Mouse (Mus musculus): ENCODE results near the gene Gng5. TPM values are rescaled to one million over a fixed set of nuclear protein-coding genes. Genes with fewer than 3 reads are reported as not detected.

Gene Gng5
- polyA plus RNA-seq, 1 experiment from 2014 or later: 573 TPM

DNA sequence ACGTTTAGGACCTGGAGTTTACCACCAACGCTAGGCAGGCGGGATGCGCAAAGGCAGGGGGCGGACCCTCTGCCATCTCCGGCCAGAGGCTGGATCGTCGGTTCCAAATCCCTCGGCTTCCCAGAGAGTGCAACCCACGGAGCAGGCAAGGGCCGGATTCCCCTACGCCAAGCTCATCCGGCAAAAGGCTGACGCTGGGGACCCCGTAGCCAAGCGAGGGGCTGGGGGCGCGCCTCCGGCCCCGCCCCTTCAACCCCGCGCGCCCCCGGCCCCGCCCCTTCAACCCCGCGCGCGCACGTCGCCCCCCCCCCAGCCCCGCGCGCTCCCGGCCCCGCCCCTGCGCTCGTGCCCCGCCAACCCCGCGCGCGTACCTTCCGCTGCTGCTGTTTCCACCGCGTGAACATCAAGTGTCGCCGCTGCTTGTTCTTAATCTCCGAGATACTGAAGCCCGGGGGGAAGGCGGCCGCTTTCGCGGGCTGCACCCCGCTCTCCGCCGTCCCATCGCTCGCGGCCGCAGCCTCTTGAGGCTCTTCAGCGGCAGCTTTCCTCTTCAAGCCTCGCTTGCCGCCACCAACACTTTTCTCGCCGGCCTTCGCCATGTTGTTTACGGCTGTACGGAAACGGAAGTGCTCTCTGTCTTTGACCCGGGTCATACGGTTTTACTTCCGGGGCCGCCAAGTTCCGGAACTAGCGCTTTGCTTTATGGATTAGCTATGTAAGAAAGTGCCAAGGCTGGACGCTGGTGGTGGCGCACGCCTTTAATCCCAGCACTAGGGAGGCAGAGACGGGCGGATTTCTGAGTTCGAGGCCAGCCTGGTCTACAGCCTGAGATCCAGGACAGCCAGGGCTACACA, 21.4 kb downstream of the Gng5 start, which contains the start of gene Rpf1:
TSS of gene Rpf1 (minus strand) at position 632 of the 854 bp plus-strand sequence.
- H3K36me3 ChIP-seq (ENCODE audit: control insufficient read depth, insufficient read depth): peaks cover 13% of the 10 kb centered on the region
- peak within 1 kb of the TSS; percentile 94 for H3K4me3 ChIP-seq (ENCODE audit: low read depth, low read length)
- peak within 1 kb of the TSS; percentile 75 for H3K4me2 ChIP-seq (ENCODE audit: low read depth, low read length)
- H3K9ac ChIP-seq (ENCODE audit: low read depth, low read length): peak within 1 kb of the TSS; percentile 89
- no peaks in the 10 kb centered on the region for H3K9me3 ChIP-seq (replicated peaks; ENCODE audit: control insufficient read depth, low read length)
- H3K27me3 ChIP-seq (ENCODE audit: control insufficient read depth, insufficient read depth, low read depth, low read length): no peaks in the 10 kb centered on the region
- peak within 1 kb of the TSS; percentile 98 for H3K27ac ChIP-seq (ENCODE audit: low read length)
- peak; percentile 97 for ATAC-seq (ENCODE audit: low read depth)
- H3K4me1 ChIP-seq (ENCODE audit: control insufficient read depth, low read depth, low read length): peaks cover 3% of the 10 kb centered on the region
- WGBS (ENCODE audit: insufficient replicate concordance): under 1% methylated on average over 61 of the region's 82 CpGs

DNA sequence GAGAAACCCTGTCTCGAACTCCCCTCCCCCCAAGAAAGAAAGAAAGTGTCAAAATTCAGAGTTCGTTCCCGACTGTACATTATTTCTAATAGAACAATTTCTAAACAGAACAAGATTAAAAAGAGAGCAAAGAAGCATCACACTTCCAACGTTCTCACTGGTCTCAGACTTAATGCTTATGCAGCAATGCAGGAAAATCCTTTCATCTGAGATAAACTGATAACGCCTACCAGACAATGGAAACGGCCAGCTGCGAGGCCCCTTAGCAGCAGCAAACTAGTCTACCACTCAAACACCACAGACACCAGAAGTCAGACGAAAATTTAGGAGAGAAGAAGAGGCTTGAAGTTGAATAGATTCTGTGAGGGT, 22.0 kb downstream of the Gng5 start:
- H3K9ac ChIP-seq (ENCODE audit: low read depth, low read length): peak overlapping the region; percentile 89
- WGBS (ENCODE audit: insufficient replicate concordance): 5% methylated on average over 8 of the region's 8 CpGs
- no peaks in the 10 kb centered on the region for H3K9me3 ChIP-seq (replicated peaks; ENCODE audit: control insufficient read depth, low read length)
- peaks cover 3% of the 10 kb centered on the region for H3K4me1 ChIP-seq (ENCODE audit: control insufficient read depth, low read depth, low read length)
- peak overlapping the region; percentile 75 for H3K4me2 ChIP-seq (ENCODE audit: low read depth, low read length)
- peak overlapping the region; percentile 98 for H3K27ac ChIP-seq (ENCODE audit: low read length)
- peak overlapping the region; percentile 94 for H3K4me3 ChIP-seq (ENCODE audit: low read depth, low read length)
- no peaks in the 10 kb centered on the region for H3K27me3 ChIP-seq (ENCODE audit: control insufficient read depth, insufficient read depth, low read depth, low read length)
- H3K36me3 ChIP-seq (ENCODE audit: control insufficient read depth, insufficient read depth): peaks cover 13% of the 10 kb centered on the region
- ATAC-seq (ENCODE audit: low read depth): no peak

DNA sequence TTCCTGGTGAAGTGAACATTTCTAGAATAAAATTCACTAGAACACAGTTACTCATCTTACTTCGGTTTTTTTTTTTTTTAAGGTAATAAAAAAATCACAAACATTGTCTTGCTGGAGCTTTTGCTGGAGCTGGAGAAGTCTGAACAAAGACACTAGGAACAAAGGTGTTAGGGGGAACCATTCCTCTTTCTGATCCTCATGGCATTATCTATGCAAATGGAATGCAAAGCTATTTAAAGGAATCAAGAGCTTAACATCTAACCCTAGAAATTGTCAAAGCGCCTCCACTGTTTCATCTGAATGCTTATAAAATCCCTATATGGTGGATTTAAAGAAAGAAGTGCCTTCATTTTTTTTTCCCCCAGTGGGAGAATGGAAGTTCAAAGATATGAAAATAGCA, 28.7 kb downstream of the Gng5 start:
- Histone ChIP-seq H3K4me1 (ENCODE audit: control insufficient read depth, low read depth, low read length) (no peaks in the 10 kb centered on the region), H3K27me3 (ENCODE audit: control insufficient read depth, insufficient read depth, low read depth, low read length) (no peaks in the 10 kb centered on the region), H3K9ac (ENCODE audit: low read depth, low read length) (no peak overlapping the region), H3K4me3 (ENCODE audit: low read depth, low read length) (no peak overlapping the region), H3K27ac (ENCODE audit: low read length) (no peak overlapping the region), H3K9me3 (replicated peaks; ENCODE audit: control insufficient read depth, low read length) (no peaks in the 10 kb centered on the region), H3K4me2 (ENCODE audit: low read depth, low read length) (no peak overlapping the region), H3K36me3 (ENCODE audit: control insufficient read depth, insufficient read depth) (no peaks in the 10 kb centered on the region)
- ATAC-seq (ENCODE audit: low read depth): no peak
- WGBS (ENCODE audit: insufficient replicate concordance): 50% methylated on average over 2 of the region's 2 CpGs

DNA sequence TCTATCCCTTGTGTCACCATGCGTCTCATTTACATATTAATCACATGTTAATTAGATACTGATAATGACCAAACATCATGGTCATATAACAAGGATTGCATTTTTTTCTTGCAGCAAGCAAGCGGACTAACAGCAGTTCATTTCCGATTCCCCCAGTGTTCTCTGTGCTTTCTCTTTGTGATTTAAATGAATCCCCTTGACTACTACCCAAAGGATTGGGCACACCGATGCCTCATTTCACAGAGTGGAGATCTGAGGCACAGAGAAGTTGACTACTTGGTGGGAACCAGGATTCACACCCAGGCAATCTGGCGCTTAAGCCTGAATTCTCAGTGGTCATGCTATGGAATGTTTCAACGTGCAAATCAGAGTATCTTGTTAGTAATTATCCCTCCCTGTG, 35.4 kb downstream of the Gng5 start:
- no peaks in the 10 kb centered on the region for H3K4me1 ChIP-seq (ENCODE audit: control insufficient read depth, low read depth, low read length)
- no peak overlapping the region for H3K4me3 ChIP-seq (ENCODE audit: low read depth, low read length)
- ATAC-seq (ENCODE audit: low read depth): no peak
- 53% methylated on average over 6 of the region's 6 CpGs for WGBS (ENCODE audit: insufficient replicate concordance)
- H3K27ac ChIP-seq (ENCODE audit: low read length): no peak overlapping the region
- no peaks in the 10 kb centered on the region for H3K36me3 ChIP-seq (ENCODE audit: control insufficient read depth, insufficient read depth)
- H3K9me3 ChIP-seq (replicated peaks; ENCODE audit: control insufficient read depth, low read length): no peaks in the 10 kb centered on the region
- H3K27me3 ChIP-seq (ENCODE audit: control insufficient read depth, insufficient read depth, low read depth, low read length): no peaks in the 10 kb centered on the region
- no peak overlapping the region for H3K4me2 ChIP-seq (ENCODE audit: low read depth, low read length)
- H3K9ac ChIP-seq (ENCODE audit: low read depth, low read length): no peak overlapping the region

DNA sequence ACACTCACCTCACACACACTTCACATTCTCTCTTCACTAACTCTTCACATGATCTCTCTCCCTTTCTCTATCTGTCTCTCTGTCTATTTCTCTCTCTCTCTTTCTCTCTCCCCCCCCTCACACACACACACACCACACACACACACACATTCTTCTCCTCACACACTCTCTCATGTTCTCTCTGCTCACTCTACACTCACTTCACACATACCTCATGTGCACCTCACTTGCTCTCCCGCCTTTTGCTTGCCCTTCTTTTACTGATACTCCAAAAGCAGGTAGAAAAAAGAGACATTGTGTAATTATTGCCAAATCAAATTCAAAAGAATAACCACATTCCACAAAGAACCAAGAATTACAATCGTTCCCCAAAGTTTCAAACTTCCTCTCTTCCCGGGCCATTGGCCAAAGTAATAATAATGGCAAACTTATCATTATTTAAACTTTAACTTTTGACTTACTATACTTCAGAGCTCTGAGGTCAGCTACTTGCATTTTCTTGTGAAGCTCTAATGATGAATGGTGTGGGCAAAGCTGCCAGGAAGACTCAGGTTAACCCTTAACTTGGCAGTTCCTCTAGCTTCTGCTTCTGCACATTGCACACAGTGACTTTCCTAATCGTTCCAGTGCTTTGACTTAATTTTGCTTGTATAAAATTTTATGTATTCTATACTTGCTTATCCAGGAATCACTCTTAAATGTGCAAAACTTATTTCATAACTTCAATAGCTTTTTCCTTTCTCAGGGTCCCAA, 41.1 kb downstream of the Gng5 start:
- ATAC-seq (ENCODE audit: low read depth): no peak
- H3K36me3 ChIP-seq (ENCODE audit: control insufficient read depth, insufficient read depth): no peaks in the 10 kb centered on the region
- H3K9ac ChIP-seq (ENCODE audit: low read depth, low read length): no peak overlapping the region
- no peak overlapping the region for H3K4me2 ChIP-seq (ENCODE audit: low read depth, low read length)
- no peaks in the 10 kb centered on the region for H3K27me3 ChIP-seq (ENCODE audit: control insufficient read depth, insufficient read depth, low read depth, low read length)
- H3K27ac ChIP-seq (ENCODE audit: low read length): no peak overlapping the region
- no peaks in the 10 kb centered on the region for H3K9me3 ChIP-seq (replicated peaks; ENCODE audit: control insufficient read depth, low read length)
- WGBS (ENCODE audit: insufficient replicate concordance): 34% methylated on average over 4 of the region's 4 CpGs
- no peak overlapping the region for H3K4me3 ChIP-seq (ENCODE audit: low read depth, low read length)
- H3K4me1 ChIP-seq (ENCODE audit: control insufficient read depth, low read depth, low read length): no peaks in the 10 kb centered on the region

DNA sequence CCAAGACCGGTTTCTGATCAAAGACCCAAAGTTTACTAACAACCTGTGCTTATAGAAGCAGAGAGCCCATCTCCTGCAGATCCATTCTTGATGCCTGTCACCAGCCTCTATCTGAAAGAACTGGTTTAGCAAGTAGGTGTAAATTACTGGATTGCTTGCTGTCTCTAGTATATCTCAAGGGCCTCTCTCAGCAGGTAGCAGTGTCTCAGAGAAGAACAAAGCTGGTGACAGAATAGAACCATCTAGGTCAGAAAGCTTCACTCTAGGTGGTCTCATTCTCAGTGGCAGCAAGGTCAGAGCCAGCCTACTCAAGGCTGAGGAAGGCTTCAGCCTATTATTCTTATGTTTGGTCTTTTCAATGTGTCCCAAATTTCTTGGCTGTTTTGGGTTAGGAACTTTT, 44.0 kb downstream of the Gng5 start:
- ATAC-seq (ENCODE audit: low read depth): no peak
- no peak overlapping the region for H3K4me2 ChIP-seq (ENCODE audit: low read depth, low read length)
- no peaks in the 10 kb centered on the region for H3K27me3 ChIP-seq (ENCODE audit: control insufficient read depth, insufficient read depth, low read depth, low read length)
- 26% methylated on average over 1 of the region's 1 CpGs for WGBS (ENCODE audit: insufficient replicate concordance)
- no peaks in the 10 kb centered on the region for H3K36me3 ChIP-seq (ENCODE audit: control insufficient read depth, insufficient read depth)
- no peak overlapping the region for H3K27ac ChIP-seq (ENCODE audit: low read length)
- no peaks in the 10 kb centered on the region for H3K9me3 ChIP-seq (replicated peaks; ENCODE audit: control insufficient read depth, low read length)
- no peak overlapping the region for H3K9ac ChIP-seq (ENCODE audit: low read depth, low read length)
- H3K4me3 ChIP-seq (ENCODE audit: low read depth, low read length): no peak overlapping the region
- H3K4me1 ChIP-seq (ENCODE audit: control insufficient read depth, low read depth, low read length): no peaks in the 10 kb centered on the region

DNA sequence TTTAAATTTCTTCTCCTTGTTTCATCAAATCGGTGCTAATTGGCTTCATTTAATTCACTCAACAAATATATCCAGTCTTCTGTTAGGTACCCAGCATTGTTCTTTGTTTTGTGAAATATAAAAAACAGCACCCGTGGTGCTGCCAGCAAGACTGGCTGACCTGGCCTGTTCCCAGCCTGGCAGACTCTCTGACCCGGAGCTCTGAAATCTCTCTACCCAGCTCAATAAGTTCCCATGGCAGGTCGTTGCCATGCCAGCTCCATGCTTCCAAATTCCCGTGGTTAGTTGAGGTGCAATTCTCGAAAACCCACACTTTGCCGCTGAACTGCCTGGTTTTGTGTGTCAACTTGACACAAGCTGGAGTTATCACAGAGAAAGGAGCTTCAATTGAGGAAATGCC, 55.2 kb downstream of the Gng5 start:
- WGBS (ENCODE audit: insufficient replicate concordance): 57% methylated on average over 7 of the region's 7 CpGs
- H3K27ac ChIP-seq (ENCODE audit: low read length): no peak overlapping the region

More for the DNA sequence above, 55.2 kb downstream of the Gng5 start:
- no peak overlapping the region for H3K4me2 ChIP-seq (ENCODE audit: low read depth, low read length)
- no peak overlapping the region for H3K9ac ChIP-seq (ENCODE audit: low read depth, low read length)
- H3K9me3 ChIP-seq (replicated peaks; ENCODE audit: control insufficient read depth, low read length): no peaks in the 10 kb centered on the region
- no peaks in the 10 kb centered on the region for H3K4me1 ChIP-seq (ENCODE audit: control insufficient read depth, low read depth, low read length)
- ATAC-seq (ENCODE audit: low read depth): no peak
- no peaks in the 10 kb centered on the region for H3K27me3 ChIP-seq (ENCODE audit: control insufficient read depth, insufficient read depth, low read depth, low read length)
- H3K36me3 ChIP-seq (ENCODE audit: control insufficient read depth, insufficient read depth): no peaks in the 10 kb centered on the region
- H3K4me3 ChIP-seq (ENCODE audit: low read depth, low read length): no peak overlapping the region
